Mouse (Mus musculus): Measurements from ENCODE around the gene Hist1h2an.
"Not testable (repeated sequence)": the region's sequence is repeated elsewhere in the genome, so short reads cannot be mapped to it uniquely, and the experiment has no call there.

Hist1h2an gene

DNA sequence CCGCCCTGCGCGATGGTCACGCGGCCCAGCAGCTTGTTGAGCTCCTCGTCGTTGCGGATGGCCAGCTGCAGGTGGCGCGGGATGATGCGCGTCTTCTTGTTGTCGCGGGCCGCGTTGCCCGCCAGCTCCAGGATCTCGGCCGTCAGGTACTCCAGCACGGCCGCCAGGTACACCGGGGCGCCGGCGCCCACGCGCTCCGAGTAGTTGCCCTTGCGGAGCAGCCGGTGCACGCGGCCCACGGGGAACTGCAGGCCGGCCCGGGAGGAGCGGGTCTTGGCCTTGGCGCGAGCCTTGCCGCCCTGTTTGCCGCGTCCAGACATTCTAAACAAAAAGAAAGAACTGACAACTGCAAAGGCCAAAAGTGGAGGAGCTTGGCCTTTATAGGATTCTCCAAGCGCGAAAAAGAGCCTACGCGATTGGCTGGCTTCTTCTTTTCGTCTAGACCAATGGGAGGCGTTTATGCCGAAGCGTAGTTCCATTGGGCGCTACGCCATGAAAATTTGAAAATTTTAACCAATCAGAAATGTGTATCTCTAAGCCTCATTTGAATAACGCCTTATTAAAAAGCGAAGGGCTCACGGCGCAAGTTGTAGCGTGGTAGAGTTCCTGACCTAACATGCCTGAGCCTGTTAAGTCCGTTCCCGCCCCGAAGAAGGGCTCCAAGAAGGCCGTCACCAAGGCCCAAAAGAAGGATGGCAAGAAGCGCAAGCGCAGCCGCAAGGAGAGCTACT, at the start of gene Hist1h2an, which contains the start of gene Hist1h2bp:
Hist1h2an (minus strand) TSS at position 320 of the 731 bp plus-strand sequence.
Hist1h2bp (plus strand) TSS at position 563 of the 731 bp plus-strand sequence.
- DNase-seq (ENCODE audit: low spot score), result peak; percentile 96

DNA sequence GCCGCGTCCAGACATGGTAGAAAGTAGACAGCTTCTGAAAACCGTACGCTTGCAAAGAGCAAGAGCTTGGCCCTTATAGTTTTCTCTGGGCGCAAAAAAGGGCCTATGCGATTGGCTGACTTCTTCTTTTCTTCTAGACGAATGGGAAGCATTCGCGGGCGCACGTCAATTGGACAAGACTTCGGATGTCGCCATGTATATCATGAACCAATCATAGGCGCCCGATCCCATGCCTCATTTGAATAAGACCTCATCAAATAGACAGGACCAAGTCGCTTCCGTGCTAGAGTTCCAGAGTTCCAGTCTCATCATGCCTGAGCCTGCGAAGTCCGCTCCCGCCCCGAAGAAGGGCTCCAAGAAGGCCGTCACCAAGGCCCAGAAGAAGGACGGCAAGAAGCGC, 46.4 kb upstream of the Hist1h2an start, which contains the start of the genes Hist1h2ap and Hist1h2br:
Hist1h2ap (minus strand) TSS at position 47 of the 400 bp plus-strand sequence.
Hist1h2br (plus strand) TSS at position 283 of the 400 bp plus-strand sequence.
- not testable (repeated sequence) for DNase-seq (ENCODE audit: low spot score)

DNA sequence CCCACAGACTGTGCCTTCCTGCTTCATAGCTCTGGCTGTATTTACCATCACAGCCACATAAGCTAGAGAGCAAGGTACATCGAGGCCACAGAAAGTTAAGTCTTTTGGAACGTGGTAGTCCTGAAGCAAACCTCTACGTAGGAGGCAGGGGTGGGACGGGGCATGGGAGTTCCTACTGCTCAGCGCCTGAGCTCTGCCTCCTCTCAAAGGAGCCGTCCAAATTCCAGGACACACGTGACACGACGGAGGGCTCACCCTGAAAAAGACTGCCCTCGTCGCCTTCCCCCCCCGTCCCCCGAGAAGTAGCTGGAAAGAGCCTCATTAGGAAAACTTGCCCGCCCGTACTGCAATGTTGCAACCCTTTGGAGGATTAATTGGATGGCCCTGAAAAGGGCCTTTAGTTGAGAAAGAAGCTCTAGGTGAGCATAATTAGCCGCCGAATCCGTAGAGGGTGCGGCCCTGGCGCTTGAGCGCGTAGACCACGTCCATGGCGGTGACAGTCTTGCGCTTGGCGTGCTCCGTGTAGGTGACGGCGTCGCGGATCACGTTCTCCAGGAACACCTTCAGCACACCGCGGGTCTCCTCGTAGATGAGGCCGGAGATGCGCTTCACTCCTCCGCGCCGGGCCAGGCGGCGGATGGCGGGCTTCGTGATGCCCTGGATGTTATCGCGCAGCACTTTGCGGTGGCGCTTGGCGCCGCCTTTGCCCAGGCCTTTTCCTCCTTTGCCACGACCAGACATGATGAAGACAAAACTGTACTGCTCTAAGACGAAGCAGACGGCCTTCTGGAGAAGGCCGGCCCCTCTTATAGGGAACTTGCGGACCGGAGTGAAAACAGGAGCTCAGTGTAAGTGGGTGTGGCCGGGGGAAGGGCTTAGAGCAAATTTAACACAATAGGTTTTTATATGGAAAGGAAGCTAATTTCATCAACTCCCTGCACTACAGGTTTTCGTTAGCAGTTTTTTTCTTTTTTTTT, 44.7 kb upstream of the Hist1h2an start, which contains the start of gene Hist1h4n:
Hist1h4n (minus strand) TSS at position 779 of the 977 bp plus-strand sequence.
- DNase-seq (ENCODE audit: low spot score), result not testable (repeated sequence)

DNA sequence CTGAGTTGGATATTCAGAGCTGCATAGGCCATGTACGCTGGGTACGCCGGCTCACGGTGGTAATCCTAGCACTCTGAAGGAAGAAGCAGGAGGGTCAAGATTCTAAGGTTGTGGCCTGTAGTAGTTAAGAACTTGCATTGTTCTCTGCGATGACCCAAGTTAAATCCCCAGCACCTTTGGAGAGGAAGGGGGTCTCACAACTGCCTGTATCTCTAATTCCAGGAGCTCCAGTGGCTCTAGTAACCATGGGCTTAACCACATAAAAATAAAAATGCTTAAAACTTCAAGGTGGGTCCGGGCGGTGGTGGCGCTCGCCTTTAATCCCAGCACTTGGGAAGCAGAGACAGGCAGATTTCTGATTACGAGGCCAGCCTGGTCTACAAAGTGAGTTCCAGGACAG, 43.3 kb upstream of the Hist1h2an start:
- peak; percentile 17 for DNase-seq (ENCODE audit: low spot score)

DNA sequence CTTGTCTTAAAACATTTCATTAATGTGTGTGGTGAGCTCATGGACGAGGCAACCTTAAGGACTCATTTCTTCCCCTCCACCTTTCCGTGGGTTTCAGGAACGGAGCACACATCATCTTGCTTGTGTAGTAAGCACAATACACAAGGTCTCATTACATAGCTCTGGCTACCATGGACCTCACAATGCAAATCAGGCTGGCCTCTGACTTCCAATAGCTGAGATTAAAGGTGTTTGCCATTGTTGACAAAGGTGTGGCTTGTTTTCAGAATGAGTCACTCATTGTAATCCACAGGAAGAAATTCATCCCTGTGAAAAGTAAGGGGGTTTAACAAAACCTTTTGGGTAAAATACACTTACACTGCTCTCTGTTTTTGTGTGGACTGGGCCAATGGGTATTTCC, 41.5 kb upstream of the Hist1h2an start:
- no peak for DNase-seq (ENCODE audit: low spot score)

DNA sequence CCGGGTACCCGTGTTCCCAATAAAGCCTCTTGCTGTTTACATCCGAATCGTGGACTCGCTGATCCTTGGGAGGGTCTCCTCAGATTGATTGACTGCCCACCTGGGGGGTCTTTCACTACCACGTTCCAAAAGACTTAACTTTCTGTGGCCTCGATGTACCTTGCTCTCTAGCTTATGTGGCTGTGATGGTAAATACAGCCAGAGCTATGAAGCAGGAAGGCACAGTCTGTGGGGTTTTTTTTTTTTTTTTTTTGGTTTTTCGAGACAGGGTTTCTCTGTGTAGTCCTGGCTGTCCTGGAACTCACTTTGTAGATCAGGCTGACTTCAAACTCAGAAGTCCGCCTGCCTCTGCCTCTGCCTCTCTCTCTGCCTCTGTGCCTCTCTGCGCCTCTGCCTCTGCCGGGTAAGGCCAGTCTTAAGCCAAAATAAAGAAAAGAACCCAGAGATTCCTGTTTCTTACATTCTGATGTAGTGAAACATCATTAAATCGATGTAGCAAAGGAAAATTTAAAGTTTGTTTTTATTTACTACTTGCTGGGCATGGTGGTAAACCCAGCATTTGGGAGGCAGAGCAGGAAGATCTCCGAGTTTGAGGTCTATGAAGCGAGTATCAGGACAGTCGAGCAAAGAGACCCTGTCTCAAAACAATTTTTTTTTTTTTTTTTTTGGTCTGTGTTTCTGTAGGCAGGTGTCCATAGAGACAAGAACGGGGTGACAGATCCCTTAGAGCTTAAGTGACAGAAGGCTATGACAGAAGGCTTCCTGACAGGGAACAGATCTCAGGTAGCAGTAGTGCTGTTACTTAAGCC, 33.3 kb upstream of the Hist1h2an start:
- DNase-seq (ENCODE audit: low spot score), result not testable (repeated sequence)

DNA sequence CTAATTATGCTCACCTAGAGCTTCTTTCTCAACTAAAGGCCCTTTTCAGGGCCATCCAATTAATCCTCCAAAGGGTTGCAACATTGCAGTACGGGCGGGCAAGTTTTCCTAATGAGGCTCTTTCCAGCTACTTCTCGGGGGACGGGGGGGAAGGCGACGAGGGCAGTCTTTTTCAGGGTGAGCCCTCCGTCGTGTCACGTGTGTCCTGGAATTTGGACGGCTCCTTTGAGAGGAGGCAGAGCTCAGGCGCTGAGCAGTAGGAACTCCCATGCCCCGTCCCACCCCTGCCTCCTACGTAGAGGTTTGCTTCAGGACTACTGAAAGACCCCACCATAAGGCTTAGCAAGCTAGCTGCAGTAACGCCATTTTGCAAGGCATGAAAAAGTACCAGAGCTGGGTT, 25.1 kb upstream of the Hist1h2an start:
- not testable (repeated sequence) for DNase-seq (ENCODE audit: low spot score)

DNA sequence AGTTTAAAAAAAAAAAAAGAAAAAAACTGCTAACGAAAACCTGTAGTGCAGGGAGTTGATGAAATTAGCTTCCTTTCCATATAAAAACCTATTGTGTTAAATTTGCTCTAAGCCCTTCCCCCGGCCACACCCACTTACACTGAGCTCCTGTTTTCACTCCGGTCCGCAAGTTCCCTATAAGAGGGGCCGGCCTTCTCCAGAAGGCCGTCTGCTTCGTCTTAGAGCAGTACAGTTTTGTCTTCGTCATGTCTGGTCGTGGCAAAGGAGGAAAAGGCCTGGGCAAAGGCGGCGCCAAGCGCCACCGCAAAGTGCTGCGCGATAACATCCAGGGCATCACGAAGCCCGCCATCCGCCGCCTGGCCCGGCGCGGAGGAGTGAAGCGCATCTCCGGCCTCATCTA, 24.5 kb upstream of the Hist1h2an start, which contains the start of gene Hist1h4m:
Hist1h4m (plus strand) TSS at position 208 of the 400 bp plus-strand sequence.
- DNase-seq (ENCODE audit: low spot score), result not testable (repeated sequence)

DNA sequence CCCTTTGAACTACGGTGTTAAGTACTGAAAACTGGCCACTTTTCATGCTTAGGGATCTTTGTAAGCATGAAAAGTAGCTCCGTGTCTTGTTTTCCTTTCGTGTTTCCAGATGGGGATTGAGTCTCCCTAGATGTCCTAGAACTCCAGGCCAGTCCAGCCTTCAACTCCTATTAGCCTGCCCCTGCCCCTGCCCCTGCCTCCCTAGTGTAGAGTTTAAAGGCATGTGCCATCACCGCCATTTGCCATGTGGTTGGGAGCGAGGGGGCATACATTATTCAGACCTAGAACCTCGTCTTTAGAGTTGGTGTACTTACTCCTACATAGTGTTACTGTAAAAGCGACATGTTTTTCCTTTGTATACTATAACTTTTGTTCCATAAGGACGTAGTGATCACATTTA, 24.1 kb upstream of the Hist1h2an start:
- DNase-seq (ENCODE audit: low spot score), result not testable (repeated sequence)

DNA sequence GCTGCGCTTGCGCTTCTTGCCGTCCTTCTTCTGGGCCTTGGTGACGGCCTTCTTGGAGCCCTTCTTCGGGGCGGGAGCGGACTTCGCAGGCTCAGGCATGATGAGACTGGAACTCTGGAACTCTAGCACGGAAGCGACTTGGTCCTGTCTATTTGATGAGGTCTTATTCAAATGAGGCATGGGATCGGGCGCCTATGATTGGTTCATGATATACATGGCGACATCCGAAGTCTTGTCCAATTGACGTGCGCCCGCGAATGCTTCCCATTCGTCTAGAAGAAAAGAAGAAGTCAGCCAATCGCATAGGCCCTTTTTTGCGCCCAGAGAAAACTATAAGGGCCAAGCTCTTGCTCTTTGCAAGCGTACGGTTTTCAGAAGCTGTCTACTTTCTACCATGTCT, 23.1 kb upstream of the Hist1h2an start, which contains the start of the genes Hist1h2bq and Hist1h2ao:
Hist1h2bq (minus strand) TSS at position 125 of the 400 bp plus-strand sequence.
Hist1h2ao (plus strand) TSS at position 393 of the 400 bp plus-strand sequence.
- DNase-seq (ENCODE audit: low spot score), result not testable (repeated sequence)

DNA sequence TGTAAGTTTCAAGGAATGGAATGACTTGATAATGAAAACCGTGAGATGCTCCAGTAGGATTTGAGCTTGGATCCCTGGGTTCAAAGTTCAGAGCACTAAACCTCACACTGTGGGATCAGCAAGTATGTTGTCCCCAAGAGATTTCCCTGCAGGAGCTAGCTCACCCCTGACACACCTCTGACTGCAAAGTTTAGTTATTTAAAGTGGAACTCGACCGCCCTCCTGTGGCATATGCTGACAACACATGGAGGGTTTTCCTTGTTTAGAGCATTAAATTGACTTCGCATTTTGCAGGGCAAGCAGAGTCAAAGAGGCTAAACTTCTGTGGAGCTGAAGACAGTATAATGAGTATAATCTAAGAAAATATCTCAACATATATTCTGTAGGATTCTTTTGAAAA, 16.0 kb upstream of the Hist1h2an start:
- not testable (repeated sequence) for DNase-seq (ENCODE audit: low spot score)

DNA sequence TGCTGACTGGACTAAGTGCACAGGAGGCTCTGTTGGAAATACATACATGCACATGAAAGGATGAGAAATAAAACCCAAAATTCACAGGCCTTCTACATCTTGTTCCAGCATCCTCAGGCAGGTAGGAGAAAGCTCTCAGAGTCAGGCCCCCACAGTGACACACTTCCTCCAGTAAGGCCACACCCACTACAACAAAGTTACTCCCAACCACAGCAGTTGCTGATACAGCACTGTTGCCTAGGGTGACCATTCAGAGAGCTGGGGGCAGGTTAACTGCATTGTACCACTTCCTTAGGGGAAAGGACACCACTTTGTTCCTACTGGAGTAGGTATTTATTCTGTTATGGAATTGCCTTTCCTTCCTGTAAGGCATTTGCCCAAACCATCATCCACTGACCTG, 10.1 kb upstream of the Hist1h2an start:
- DNase-seq (ENCODE audit: low spot score), result not testable (repeated sequence)

DNA sequence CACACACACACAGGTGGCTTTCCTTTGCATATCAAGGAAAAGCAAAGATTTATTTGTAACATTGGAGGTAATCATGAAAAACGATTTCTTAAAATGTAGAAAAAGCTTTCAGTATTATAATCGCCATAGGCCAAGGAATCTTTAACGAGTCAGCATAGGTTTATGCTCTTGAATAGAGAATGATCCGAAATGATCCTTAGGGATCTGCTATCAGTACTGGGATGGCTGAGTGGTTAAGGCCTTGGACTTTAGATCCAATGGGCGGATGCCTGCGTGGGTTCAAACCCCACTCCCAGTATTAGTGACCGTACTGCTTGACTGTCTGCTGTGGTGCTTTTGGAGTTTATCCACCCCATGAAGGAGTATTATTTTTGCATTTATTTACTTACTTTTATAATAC, 8.6 kb upstream of the Hist1h2an start:
- DNase-seq (ENCODE audit: low spot score), result no peak

DNA sequence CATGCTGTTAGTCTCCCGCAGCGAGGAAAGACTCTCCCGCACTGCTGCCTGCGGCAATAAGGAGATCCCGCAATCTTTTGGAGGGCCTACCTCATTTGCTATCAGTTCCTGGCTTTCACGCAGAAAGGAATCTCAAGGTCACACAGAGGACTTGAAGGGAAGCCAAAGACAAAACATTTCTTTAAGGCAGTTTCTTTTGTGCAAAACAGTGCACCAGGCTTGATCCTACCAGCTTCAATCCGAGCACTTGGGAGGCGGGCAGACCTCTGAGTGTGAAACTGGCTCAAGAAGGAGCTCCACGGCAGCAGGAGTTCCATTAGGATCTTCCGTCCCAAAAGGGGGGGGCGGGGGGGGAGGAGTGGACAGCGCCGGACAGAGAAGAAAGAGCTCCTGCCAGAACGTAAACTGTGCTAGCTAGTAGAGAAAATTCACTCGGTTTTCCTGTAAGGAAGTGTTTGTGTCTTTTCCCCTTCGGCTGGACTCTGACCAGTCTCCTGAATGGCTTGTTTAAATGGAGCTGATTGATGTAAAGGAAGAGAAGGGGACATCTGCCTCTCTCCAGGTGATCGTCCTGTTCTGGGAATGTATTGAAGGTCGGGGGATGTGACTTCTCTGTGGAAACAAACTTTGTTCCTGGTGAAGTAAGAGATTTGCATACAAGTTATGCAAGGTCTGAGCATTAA, 3.7 kb upstream of the Hist1h2an start:
- DNase-seq (ENCODE audit: low spot score), result peak; percentile 58

DNA sequence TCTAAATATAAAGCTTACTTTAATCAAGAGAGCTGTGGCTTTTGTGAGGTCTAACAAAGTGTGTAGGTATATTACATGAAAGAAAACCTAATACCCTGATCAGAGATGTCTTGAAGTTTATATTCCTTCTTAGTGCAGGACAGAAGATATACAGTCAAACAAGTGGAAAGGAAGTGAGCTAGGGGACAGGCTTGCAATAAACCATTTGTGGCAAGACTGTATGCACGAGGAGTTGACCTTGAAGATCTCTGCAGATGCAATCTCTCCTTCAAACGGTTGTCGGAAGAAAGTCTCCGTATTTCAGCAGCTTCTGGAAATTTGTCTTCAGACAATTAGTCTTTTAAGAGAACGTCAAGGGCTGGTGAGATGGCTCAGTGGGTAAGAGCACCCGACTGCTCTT, 2.9 kb upstream of the Hist1h2an start:
- no peak for DNase-seq (ENCODE audit: low spot score)

DNA sequence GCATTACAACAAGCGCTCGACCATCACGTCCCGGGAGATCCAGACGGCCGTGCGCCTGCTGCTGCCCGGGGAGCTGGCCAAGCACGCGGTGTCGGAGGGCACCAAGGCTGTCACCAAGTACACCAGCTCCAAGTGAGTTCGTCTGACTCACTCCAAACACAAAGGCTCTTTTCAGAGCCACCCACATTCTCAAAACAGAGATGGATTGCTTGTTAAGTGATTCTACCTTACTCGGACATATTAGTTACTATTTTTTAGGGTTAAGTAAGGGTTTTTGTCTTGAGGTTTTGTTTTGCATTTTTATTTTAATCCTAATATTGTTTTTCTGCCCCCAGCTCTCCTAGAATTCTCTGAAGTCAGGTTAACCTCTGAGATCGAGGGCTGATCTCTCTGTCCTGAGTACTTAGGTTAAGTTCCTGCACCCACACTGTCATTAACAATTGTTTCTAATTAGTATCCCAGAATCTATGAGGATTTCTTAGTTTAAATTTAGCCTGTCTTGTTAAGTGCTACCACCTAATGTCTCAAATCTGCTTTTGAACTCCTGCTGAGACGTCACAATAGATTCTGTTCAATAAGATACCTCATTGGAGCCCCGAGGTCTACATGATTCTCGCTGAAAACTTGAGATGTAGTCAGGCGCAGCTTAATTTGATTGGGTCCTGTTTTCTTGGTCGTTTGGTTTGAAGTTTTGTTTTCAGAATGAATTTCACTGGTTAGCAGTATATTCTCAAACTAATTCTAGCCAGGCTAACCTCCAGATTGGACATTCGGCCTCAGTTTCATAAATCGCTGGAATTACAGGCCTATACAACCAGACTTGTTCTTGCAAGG, 959 bp upstream of the Hist1h2an start:
- peak; percentile 26 for DNase-seq (ENCODE audit: low spot score)

DNA sequence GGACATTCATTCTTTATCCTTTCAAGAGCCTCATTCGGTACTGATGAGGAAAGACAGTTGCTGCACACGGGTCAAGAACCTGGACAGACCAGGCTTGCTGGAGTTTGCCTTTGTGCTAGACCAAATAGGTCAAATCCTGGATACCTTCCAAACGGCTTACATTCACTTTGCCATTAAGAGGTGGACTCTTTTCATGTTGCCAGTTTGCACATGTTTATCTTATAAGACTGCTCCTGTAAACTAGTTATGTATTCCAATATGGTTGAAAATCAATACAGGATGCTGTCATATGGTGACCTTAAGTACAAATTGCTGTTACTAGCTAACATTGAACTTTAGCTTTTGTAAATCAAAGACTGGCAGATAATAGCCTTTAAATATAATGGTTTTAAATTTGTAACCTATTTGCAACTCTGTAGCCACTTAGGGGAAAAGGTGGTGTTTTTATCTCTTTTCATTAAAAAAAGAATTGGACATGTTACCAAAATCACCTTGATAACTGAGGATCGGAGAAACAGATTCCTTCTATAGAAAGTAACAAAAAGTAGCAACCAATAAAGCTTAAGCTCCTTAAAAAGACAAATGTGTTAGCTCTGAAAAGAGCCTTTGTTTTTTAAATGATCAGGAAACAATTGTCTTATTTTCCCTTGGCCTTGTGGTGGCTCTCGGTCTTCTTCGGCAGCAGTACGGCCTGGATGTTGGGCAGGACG, 674 bp downstream of the Hist1h2an start:
- peak; percentile 53 for DNase-seq (ENCODE audit: low spot score)

DNA sequence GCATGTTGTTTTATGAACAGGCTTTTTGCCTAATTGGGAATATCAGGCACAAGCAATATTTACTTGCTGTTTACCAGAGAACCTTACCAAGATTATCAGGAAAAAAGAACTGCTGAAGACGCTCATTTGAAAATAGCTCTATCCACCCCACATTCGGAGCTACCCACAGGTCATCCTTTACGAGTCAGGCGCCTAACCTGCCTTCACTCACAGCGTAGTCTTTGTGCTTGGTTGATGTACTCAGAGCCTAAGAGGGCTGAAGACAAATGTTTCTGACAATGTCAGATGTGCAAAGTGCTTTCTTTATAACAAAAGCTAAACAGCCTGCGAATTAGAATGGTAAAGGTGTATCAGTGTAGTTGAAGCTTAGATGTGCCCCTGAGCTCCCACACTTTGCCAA, 2.7 kb downstream of the Hist1h2an start:
- peak; percentile 11 for DNase-seq (ENCODE audit: low spot score)

DNA sequence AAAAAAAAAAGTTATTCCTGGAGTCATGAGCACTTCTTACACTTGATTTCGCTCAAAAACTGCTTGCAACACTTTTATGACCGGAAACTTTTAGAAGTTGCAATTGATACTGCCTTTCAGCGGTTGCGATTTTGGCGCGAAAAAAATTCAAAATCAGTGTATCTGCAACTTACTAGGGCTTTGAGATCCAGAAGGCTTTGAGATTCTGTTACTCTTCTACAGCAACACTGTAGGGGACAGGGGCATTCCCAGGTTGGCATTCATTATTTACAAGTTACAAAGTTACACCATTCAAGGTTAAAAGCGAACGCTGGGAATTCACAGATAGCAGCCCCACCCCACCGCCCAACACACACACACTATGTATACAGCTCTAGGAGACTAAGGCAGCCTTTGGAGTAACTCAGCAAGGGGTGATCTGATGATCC, 3.3 kb downstream of the Hist1h2an start:
- DNase-seq (ENCODE audit: low spot score), result peak; percentile 73

Measured in yolk sac, embryonic 10.5 days (tissue).